Mouse (Mus musculus) CD4-positive, CD25-positive, alpha-beta regulatory T cell, adult 2 months (primary cell): ENCODE measurements around the gene Mylk2.
A peak's percentile ranks its signal among the peaks of the same experiment; 100 is the strongest.

Experiments used
- DNase-seq: peaks from one replicate; pipeline ENCODE4 v3.0.0-alpha.2; 2012; ENCODE audit warnings: low read depth, low spot score

The Mylk2 gene

DNA sequence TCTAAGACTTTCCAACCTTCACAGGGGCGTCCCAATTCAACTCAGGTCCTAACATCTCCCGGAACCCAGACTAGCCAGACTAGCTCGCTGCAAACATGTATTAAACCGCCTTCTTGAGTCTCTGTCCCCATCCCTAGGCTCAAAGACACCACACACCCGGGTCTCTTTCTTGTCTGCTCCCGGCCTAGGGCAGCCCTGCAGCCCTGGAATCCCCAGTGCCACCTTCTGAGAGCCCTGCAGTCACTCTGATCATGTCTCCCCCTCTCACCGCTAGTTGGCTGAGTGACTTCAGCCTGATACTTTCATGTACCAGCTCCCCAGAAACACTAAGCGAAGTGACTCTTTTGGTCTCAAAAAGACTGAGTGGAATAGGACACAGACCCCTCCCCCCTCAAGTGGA lies 32.4 kb downstream of the Mylk2 start:
- no peak for DNase-seq

DNA sequence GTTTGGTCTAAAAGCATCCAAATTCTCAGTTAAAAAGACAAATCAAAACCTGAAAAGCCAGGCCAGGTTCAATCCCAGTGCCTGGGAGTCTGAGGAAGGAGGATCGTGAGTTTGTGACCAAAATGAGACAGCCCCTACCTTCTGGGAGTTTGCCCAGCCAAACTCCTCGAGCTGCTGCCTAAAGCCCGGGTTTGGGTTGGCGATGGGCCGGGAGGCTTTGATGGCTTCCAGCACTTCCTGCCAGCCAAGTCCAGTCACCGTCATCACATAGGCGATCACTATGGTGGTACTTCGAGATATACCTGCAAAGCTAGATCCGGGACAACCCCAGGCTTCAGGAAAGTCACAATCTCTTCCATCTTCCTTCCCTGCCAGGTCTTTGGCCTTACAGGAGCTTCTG lies 32.9 kb downstream of the Mylk2 start:
- no peak for DNase-seq

DNA sequence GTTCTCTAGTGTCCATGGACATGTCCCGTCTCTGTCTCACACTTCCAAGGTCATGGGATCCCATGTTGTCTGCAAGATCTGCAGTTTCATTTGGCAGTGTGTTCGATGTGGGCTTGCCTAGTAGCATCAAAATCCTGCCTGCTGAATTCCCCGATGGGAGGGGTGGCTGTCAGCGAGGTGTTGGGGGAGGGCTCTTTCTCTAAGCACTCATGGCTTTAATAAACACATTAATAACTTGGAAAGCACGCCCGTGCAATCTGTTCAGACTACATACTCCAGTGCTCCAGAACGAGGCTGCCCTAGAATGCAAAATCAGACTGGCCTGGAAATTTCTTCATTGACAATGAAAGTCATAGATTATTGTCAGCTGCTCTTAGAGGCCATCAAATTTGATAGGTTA lies 35.9 kb downstream of the Mylk2 start:
- no peak for DNase-seq

DNA sequence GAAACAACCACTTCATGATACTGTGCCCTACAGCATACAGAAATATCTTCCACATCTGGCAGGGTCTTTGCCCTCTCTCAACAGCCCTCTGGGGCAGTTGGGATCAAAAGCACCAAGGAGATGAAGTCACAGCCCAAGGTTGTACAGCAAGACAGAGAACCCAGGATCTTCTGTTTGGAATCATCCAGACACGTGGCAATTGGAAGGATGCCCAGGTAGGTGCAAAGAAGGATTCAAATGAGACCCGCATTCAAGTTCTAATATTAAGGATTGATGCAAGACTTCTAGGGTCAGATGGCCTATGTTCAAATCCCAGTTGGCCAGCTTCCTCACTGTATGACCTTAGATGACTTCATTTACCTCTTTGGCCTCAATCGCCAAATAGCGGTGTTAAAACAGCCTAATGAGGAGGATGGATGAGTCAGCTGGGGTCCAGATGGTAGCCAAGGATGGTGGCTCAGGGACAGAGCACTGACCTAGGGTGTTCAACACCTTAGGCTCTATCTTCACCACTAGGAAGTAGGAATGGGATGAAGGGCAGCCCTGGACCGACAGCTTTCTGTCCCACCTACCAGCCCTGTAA lies 37.4 kb downstream of the Mylk2 start:
- no peak for DNase-seq

DNA sequence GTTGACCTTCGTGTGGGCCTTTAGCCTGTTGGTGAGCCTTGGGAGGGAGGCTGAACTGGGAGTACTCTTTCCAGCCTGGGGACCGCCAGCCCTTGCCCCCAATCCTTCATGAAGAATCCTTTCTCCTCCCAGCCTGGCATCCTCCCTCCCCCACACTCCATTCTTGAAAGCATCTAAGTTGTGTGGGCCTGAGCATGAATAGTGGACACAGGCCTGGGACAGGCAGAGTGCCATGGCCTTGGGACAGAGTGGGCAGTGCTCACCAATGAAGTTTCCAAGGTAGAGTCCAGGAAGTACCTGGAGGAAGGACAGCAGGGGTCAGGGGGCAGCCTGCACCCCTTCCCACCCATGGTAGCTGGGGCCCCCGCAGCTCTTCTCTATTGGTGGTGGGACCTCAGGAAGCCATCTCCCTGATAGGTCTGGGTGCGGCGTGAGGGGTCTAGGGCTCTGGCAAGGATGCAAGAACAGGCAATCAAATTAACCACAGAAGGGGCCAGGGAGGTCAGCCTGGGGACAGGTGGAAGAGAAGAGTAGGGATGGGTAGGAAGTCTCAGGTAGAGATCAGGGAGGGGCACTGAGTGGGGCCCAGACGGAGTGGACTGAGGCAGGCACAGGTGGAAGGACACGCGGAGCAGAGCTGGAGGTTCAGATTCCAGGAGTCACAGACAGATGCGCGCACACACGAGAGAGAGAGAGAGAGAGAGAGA lies 39.4 kb downstream of the Mylk2 start:
- no peak for DNase-seq

DNA sequence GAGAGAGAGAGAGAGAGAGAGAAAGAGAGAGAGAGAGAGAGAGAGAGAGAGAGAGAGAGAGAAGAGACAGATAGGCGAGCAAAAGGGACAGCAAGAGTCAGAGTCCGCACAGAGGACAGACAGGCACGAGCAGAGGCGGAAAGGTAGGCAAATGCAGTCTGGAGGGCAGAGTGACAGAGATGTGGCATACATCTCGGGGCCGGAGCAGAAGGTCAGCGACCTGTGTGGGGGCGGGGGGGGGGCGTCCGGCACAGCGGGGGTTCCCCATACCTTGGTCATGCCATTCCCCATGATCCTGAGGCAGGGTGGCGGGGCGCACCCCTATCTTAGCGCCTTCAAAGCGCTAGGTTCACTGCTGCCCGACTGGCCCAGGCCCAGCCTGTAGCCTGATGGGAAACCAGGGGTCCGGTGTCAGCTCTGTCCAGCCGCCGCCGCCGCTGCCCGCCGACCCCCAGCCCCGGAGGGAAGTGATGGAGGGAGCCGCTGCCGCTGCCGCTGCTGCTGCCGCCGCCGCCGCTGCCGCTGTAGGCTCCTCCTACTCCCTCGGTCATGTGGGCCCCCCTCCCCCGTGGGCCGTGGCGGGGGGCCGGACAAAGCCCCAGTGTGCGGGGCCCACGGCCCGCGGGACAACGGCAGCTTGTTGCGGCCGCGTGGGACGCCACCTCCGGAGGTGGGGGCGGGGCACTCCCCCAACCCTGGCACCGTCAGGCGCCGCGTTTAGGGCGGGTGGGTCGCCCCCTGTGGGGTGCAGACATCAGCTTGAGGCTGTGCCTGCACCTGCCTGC lies 40.1 kb downstream of the Mylk2 start, which contains the start of gene Dusp15:
Gene Dusp15, minus strand, starts transcription at position 634 of the 785 bp plus-strand sequence.
- DNase-seq, result peak; percentile 29

DNA sequence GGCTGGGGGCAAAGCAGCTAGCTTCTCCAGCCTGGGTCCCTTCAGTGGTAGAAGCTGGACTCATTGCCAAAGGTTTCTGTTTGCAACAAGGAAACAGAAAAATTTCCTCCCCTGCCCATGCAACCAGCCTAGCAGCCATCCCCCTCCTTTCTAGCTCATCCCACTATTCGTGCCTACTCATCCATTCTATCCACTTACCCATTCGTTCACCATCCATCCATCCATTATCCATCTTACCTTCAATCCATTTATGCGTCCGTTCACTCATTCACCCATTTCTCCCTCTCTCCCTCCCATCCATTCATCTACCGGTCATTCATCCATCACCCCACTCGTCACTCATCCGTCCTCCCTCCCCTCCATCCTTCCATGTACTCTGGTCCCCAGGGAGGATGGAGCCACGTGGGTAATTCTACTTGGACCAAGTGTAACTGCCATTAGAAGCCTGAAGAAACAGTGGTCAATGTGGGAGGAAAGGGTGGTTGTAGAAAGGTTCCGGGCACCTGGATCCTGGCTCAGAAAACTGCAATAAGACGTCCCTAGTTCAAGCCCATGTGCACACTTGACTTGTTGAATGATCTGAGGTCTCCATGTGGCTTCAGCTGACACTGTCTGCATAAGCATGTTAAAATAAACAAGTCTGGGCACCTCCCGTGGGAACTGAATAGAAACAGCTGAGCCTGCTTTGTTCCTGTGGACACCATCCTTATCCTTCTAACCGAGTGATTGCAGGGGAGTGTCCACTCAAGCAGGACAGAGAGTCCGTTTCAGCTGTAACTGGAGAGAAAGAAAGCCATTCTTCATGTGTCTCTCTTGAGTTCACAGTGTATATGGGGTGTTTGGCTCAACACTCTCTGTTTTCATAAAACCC lies 40.9 kb downstream of the Mylk2 start:
- no peak for DNase-seq

DNA sequence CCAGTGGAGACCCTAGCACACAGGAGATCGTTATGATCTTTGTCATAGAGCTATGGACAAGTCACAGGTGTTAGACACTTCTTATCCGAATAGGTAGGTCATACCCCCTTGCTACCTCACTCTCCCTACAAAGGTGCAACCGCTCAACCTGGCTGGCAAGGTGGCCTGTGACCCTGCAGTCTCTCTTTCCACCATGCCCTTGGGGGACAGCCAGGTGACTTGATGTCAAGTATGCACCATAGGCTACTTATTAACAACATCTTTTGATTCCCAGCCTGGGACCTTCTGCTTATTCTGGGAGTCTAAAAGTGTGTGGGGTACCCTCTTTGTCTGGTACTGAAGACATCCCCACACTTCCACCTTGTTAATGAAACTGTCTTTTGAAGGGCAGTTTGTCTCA lies 47.0 kb downstream of the Mylk2 start:
- DNase-seq, result no peak

DNA sequence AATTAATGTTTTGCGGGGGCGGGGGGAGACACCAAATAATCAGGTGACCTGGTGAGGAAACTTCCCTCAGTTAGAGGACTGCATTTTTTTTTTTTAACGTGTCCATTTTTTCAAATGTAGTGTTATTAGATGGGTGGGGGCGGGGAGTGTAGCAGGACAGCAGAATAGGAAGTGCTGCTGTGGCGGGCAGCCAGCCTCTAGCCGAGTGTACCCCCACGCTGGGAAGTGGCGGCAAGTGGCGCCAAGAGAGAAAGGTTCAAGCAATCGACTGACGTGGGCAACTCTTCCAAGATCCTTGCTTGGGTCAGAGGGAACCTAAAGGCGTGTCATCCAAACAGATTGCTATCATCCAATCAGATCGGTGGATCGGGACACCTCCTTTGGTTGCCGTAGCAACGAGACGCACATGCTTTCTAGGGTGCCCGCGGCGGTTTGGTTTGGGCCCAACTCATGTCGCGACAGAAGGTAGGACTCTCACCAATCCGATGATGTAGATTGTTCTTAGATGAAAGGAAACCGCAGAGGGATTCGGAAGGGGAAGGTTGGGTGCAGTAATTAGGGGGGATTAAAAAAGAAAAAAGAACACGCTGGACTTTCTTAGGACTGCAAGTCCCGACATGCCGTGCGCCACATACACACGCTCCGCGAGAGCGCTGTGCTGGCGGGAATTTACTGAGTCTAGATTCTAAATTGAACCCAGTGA lies 51.1 kb downstream of the Mylk2 start, which contains the start of gene Ttll9:
Gene Ttll9, plus strand, starts transcription at position 395 of the 703 bp plus-strand sequence.
- peak; percentile 65 for DNase-seq

DNA sequence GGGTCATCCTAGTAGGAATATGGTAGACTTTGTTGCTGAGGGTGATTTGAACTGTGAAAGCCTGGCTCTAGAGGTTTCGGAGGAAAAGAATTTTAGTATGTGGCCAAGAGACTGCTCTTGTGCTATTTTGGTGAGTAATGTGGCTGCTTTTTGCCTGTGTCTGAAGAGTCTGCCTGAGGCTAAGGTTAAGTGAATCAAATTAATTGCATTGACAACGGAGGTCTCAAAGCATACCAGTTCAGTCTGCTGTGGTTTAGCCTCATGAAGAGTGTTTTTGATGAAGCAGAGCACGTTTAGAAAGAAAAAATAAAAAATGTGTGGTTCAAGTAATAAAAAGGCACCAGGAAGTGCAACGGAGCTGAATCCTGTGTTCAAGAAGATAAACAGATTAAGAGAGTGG lies 54.4 kb downstream of the Mylk2 start:
- DNase-seq, result no peak
